Mouse (Mus musculus): ENCODE results near the gene Cdhr3. TPM values are rescaled to one million over a fixed set of nuclear protein-coding genes. Genes with fewer than 3 reads are reported as not detected.
A peak's percentile ranks its signal among the peaks of the same experiment; 100 is the strongest.
"Not testable (repeated sequence)": the region's sequence is repeated elsewhere in the genome, so short reads cannot be mapped to it uniquely, and the experiment has no call there.

Cdhr3 gene
- polyA plus RNA-seq, 1 experiment from 2014 or later: 0.25 TPM

DNA sequence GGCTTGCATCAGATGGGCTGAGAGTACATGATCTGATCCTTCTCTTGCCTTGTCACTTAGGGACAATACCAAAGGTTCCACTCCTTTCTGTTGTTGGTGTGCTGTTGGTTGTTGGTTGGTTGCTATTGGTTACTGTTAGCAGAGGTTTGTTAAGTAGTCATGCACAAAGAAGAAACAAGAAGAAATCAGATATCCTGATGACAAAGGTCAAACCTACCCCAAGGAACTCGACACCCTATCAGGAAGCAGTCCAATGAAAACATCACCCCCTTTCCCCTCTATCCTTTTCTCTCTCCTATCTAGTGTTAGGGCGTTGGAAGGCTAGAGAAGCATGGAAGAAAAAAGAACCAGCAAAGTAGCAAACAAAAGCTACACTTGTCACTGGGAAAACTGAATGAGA is 23.7 kb downstream of the Cdhr3 start:
- H3K4me1 ChIP-seq (replicated peaks): peaks cover 24% of the 10 kb centered on the region
- H3K9me3 ChIP-seq: no peaks in the 10 kb centered on the region
- no peak overlapping the region for H3K9ac ChIP-seq
- no peaks in the 10 kb centered on the region for H3K27me3 ChIP-seq
- no peaks in the 10 kb centered on the region for H3K36me3 ChIP-seq
- no peak overlapping the region for H3K27ac ChIP-seq
- 76% methylated on average over 2 of the region's 2 CpGs for WGBS
- no peak for ATAC-seq (ENCODE audit: low FRiP score)
- H3K4me2 ChIP-seq: no peak overlapping the region
- H3K4me3 ChIP-seq: no peak overlapping the region

DNA sequence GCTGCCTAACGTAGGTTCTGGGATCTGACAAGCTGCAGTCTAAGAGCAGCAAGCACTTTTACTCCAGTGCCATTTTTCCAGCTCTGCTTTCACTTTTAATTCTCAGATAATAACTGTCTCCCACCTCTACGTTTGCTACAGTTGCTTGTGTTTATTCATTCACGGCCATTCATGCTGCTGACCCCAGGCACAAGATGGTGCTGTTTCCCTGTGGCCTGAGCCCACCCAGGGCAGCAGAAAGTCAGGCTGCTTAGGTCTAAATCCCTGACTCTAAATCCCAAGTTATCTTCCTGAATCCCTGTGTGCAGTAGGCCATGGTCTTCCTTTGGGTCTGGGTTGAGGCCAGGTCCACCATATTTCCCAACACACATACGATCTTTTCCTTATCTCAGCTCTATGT is 26.3 kb downstream of the Cdhr3 start:
- no peaks in the 10 kb centered on the region for H3K27me3 ChIP-seq
- H3K27ac ChIP-seq: no peak overlapping the region
- 55% methylated on average over 4 of the region's 4 CpGs for WGBS
- H3K36me3 ChIP-seq: no peaks in the 10 kb centered on the region
- H3K9ac ChIP-seq: no peak overlapping the region
- no peak overlapping the region for H3K4me3 ChIP-seq
- peaks cover 19% of the 10 kb centered on the region for H3K4me1 ChIP-seq (replicated peaks)
- no peak for ATAC-seq (ENCODE audit: low FRiP score)
- H3K4me2 ChIP-seq: no peak overlapping the region
- no peaks in the 10 kb centered on the region for H3K9me3 ChIP-seq

DNA sequence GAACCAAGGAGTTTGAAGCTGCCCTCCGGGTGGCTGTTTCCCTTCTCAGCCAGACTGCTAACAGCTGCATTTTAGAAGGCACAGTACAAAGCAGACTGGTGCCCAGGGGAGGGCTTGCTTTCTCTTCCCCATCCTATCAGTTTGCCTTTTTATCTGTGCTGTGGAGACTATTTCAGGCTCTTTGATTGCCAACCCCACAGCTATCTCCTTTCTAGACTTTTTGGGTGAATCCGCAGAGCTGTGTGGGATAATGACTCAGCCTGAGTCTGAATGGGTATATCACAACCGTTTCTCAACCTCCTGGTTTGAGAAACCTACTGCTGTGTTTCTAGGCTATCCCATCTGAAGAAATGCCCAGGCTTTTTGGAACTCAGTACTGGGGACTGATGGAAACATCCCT is 27.5 kb downstream of the Cdhr3 start:
- no peak overlapping the region for H3K27ac ChIP-seq
- H3K27me3 ChIP-seq: no peaks in the 10 kb centered on the region
- 75% methylated on average over 3 of the region's 3 CpGs for WGBS
- ATAC-seq (ENCODE audit: low FRiP score): no peak
- no peak overlapping the region for H3K4me3 ChIP-seq
- H3K9me3 ChIP-seq: no peaks in the 10 kb centered on the region
- no peak overlapping the region for H3K9ac ChIP-seq
- H3K4me1 ChIP-seq (replicated peaks): peaks cover 20% of the 10 kb centered on the region
- H3K4me2 ChIP-seq: no peak overlapping the region
- no peaks in the 10 kb centered on the region for H3K36me3 ChIP-seq

DNA sequence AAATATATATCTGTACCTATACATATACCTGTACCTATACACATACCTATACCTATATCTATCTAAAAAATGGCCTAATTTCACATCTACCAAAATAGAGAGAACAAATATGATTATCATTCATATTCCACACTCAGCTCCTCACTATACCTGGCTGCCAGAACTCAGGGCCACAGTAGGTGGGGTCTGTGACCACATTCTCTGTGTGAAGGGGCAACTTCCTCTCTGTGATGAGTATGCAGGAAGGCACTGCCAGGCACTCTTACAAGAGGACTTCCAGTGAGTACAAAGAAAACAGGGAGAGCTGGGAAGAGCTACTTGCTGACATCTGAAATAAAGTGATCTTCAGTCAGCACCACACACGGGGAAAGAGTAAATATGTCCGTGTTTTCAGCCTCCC is 28.4 kb downstream of the Cdhr3 start:
- Histone ChIP-seq H3K36me3 (no peaks in the 10 kb centered on the region), H3K27ac (no peak overlapping the region), H3K4me2 (no peak overlapping the region), H3K4me3 (no peak overlapping the region), H3K4me1 (replicated peaks) (peaks cover 20% of the 10 kb centered on the region), H3K9ac (peak overlapping the region; percentile 19; the same call in 1 of the 2 replicates), H3K9me3 (no peaks in the 10 kb centered on the region), H3K27me3 (no peaks in the 10 kb centered on the region)
- ATAC-seq (ENCODE audit: low FRiP score): no peak
- WGBS: 64% methylated on average over 2 of the region's 2 CpGs

DNA sequence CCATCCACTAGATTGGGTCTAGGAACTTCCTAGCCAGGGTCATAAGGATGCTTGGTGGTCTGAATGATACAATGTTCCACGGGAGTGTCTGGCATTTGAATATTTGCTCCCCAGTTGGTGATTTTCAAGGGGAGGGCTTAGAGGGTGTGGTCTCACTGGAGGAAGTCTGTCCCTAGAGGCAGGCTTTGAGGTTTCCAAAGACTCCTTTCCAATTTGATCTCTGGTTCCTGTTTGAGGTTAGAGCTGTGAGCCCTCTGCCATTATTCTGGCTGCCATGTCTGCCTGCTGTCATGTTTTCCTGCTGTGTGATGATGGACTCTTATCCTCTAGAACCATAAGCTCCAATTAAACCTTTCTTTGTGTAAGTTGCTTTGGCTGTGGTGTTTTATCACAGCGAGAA is 29.4 kb downstream of the Cdhr3 start:
- Histone ChIP-seq H3K4me2 (no peak overlapping the region), H3K27me3 (no peaks in the 10 kb centered on the region)
- 82% methylated on average over 2 of the region's 2 CpGs for WGBS

DNA sequence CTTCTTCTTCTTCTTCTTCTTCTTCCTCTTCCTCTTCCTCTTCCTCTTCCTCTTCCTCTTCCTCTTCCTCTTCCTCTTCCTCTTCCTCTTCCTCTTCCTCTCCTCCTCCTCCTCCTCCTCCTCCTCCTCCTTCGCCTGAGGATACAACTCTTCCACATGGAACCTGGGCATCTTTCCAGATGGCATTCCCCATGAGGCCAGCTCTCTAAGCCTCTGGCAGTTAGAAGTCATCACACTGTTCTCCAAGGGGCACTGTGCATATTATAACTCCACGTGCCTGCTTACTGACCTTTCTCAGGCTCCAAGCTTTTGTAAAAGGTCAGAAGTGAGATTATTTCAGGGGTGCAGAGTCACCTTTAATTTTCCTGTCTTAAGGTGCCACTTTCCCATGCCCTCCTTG is 30.3 kb downstream of the Cdhr3 start:
- 59% methylated on average over 2 of the region's 2 CpGs for WGBS
- H3K9me3 ChIP-seq, H3K4me3 ChIP-seq: not testable (repeated sequence)

More for the DNA sequence above, 29.4 kb downstream of the Cdhr3 start:
- Histone ChIP-seq H3K36me3 (no peaks in the 10 kb centered on the region), H3K4me3 (no peak overlapping the region), H3K9ac (no peak overlapping the region), H3K27ac (no peak overlapping the region), H3K9me3 (no peaks in the 10 kb centered on the region; the same call in 1 of the 2 replicates), H3K4me1 (replicated peaks) (peaks cover 21% of the 10 kb centered on the region)
- ATAC-seq (ENCODE audit: low FRiP score): no peak

DNA sequence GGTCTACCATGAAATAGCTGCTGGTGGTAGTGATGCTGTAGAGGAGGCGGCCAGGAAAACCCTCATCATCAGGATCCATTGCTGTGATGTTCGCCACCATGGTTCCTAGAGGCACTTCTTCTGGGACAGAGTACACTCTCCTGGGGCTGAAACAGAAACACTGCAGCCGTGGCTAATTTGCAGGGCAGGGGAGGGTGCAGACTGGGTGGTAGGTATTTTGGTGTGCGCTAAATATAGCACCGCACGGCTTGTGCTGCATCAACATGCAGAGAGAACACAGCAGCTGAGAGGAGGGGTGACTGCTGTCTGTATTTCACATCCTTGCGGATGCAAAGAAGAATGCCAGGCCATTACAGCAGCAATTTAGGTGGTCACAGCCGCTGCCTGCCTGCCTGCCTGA is 31.0 kb downstream of the Cdhr3 start:
- peak overlapping the region; percentile 15; the same call in 1 of the 2 replicates for H3K4me2 ChIP-seq
- H3K9me3 ChIP-seq: no peaks in the 10 kb centered on the region; the same call in 1 of the 2 replicates
- H3K9ac ChIP-seq: peak overlapping the region; percentile 43; the same call in 1 of the 2 replicates
- peak overlapping the region; percentile 66 for H3K27ac ChIP-seq
- H3K4me1 ChIP-seq (replicated peaks): peaks cover 37% of the 10 kb centered on the region
- no peaks in the 10 kb centered on the region for H3K36me3 ChIP-seq
- WGBS: 26% methylated on average over 8 of the region's 8 CpGs
- no peaks in the 10 kb centered on the region for H3K27me3 ChIP-seq
- ATAC-seq (ENCODE audit: low FRiP score): peak; percentile 44; the same call in 1 of the 2 replicates
- no peak overlapping the region for H3K4me3 ChIP-seq

More for the DNA sequence above, 30.3 kb downstream of the Cdhr3 start:
- H3K36me3 ChIP-seq; H3K4me2 ChIP-seq; H3K27me3 ChIP-seq; H3K9ac ChIP-seq; H3K27ac ChIP-seq; ATAC-seq (ENCODE audit: low FRiP score): not testable (repeated sequence)
- peaks cover 30% of the 10 kb centered on the region for H3K4me1 ChIP-seq (replicated peaks)

DNA sequence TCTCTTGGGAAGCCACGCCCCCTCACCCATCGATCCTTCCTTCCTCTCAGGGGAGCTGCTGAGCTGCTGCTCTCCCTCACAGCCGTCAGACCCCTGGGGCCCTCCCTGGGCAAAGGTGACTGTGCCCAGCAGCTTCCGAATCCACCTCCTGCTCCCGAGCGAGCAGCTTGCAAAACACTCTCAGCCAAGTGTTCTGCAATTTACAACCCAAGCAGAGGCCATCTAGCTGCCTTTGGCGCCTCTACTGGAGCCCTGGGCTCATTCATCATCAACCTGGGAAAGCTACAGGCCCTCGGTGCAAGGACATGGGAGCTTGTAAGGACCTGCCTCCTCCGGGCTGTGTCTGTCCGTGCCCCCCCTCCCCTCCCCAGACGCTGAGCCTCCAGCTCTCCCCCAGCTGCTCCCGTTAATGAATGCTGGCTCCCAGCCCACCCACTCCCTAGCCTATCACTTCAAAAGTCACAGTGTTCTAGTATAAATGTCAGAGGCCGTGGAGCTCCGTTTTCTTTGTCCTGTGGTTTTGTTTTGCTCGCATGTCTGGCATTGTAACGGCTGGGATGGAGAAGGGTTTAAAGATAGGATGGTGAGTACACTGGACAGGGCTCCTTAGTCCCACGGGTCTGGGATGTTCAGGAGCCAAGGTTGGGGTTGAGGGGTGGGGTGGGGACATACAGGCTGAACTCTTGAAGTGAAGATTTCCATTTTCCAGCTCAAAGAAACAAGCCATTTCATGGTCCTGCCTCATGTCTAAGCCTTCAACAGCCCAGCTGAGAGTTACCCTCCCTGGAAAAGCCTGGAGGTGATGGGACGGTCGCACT is 35.2 kb downstream of the Cdhr3 start:
- Histone ChIP-seq H3K4me3 (0 out of 2 replicates have a peak overlapping the region, but pooled peaks have one; percentile 8), H3K4me1 (replicated peaks) (peaks cover 40% of the 10 kb centered on the region), H3K27me3 (peaks cover 2% of the 10 kb centered on the region; the same call in 1 of the 2 replicates), H3K36me3 (no peaks in the 10 kb centered on the region), H3K9me3 (no peaks in the 10 kb centered on the region; the same call in 1 of the 2 replicates), H3K9ac (peak overlapping the region; percentile 51), H3K4me2 (peak overlapping the region; percentile 44), H3K27ac (peak overlapping the region; percentile 79)
- peak; percentile 85 for ATAC-seq (ENCODE audit: low FRiP score)
- 8% methylated on average over 19 of the region's 19 CpGs for WGBS

DNA sequence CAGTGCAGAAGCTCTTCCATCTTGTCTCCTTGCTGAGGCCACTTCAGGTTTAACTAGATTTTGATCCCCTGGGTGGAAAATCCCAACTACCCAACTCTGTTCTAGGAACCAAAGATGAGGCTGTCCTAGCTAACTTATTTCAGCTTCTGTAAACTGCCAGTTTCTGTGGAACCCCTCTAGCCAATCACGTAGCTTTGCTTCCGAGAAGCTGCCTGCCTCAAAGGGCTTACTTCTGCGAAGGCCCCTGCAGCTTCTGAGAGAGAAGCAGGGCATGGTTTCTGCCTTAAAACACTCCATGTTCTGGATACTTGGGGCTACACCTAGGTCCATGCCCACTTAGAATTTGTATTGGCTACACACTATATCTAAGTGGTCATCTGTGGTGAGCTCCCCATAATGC is 36.1 kb downstream of the Cdhr3 start:
- Histone ChIP-seq H3K4me2 (no peak overlapping the region), H3K4me1 (replicated peaks) (peaks cover 34% of the 10 kb centered on the region), H3K27me3 (peaks cover 2% of the 10 kb centered on the region; the same call in 1 of the 2 replicates), H3K4me3 (no peak overlapping the region), H3K27ac (peak overlapping the region; percentile 79), H3K9me3 (no peaks in the 10 kb centered on the region; the same call in 1 of the 2 replicates), H3K9ac (no peak overlapping the region), H3K36me3 (no peaks in the 10 kb centered on the region)
- 54% methylated on average over 3 of the region's 3 CpGs for WGBS
- ATAC-seq (ENCODE audit: low FRiP score): no peak

DNA sequence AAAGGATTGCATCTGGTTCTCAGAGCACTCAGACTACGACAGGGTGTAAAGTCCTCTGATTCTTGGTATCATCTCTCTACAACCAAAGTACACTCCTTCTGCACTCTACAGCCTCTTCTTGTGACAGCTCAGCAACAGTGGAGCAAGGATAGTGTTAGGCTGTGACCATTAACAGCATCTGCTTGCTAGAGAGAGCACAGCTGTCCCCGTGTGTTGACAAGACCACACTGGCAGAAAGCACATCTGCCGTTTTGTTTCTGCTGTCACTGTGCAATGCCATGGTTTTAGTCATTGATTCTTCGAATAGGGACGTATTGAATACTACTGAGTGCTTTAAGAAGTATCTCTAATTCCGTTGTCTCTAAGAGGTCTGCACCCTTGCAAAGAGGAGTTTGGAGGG is 36.6 kb downstream of the Cdhr3 start:
- no peaks in the 10 kb centered on the region for H3K36me3 ChIP-seq
- H3K27ac ChIP-seq: no peak overlapping the region
- H3K27me3 ChIP-seq: peaks cover 2% of the 10 kb centered on the region; the same call in 1 of the 2 replicates
- 71% methylated on average over 6 of the region's 6 CpGs for WGBS
- H3K4me3 ChIP-seq: no peak overlapping the region
- H3K4me1 ChIP-seq (replicated peaks): peaks cover 29% of the 10 kb centered on the region
- H3K9me3 ChIP-seq: no peaks in the 10 kb centered on the region; the same call in 1 of the 2 replicates
- no peak overlapping the region for H3K4me2 ChIP-seq
- no peak overlapping the region for H3K9ac ChIP-seq
- no peak for ATAC-seq (ENCODE audit: low FRiP score)

DNA sequence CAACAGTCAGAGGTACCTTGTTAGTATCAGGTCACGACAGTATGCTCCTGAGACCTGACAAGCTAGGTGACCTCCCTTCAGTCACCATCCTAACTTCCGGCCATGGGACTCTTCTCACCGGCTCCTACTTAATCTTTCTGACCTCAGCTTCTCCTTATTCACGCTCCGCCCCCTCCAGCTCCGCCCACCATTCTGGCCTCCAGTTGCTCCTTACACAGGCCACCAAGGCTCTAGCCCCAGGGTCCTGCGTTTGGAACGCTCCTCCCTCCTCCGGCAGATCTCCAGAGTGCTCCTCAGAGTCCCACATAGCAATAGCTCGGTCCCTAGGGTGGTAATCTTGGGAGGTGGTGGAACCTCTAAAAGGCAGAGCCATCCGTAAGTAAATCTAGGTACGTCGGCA is 38.9 kb downstream of the Cdhr3 start:
- H3K4me1 ChIP-seq (replicated peaks): peaks cover 25% of the 10 kb centered on the region
- no peak overlapping the region for H3K4me2 ChIP-seq
- no peak overlapping the region for H3K9ac ChIP-seq
- H3K27me3 ChIP-seq: peaks cover 2% of the 10 kb centered on the region; the same call in 1 of the 2 replicates
- no peak overlapping the region for H3K27ac ChIP-seq
- no peak for ATAC-seq (ENCODE audit: low FRiP score)
- no peaks in the 10 kb centered on the region for H3K9me3 ChIP-seq
- no peak overlapping the region for H3K4me3 ChIP-seq
- H3K36me3 ChIP-seq: no peaks in the 10 kb centered on the region
- 74% methylated on average over 13 of the region's 13 CpGs for WGBS

DNA sequence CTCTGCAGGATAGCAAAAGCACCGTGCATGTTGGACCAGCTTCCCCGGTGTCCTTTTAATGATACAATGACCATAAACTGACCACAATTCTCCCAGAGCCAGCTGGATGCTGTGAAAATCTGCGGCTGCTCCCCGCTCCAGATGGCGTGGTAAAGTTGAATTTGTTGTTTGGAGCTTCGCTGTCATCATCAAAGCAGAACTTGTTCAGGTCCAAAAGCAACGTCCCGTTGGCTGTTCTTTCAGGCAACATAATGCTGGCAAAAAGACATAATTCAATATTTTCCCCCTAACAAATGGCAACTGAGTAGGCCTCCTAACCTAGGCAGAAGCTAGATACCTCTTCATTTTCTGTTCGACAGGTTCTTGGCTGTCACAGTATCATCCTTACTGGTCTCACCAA is 39.4 kb downstream of the Cdhr3 start:
- H3K36me3 ChIP-seq: no peaks in the 10 kb centered on the region
- WGBS: 77% methylated on average over 9 of the region's 9 CpGs
- no peaks in the 10 kb centered on the region for H3K9me3 ChIP-seq
- peaks cover 24% of the 10 kb centered on the region for H3K4me1 ChIP-seq (replicated peaks)
- no peak overlapping the region for H3K4me2 ChIP-seq
- peaks cover 2% of the 10 kb centered on the region; the same call in 1 of the 2 replicates for H3K27me3 ChIP-seq
- no peak overlapping the region for H3K27ac ChIP-seq
- no peak overlapping the region for H3K4me3 ChIP-seq
- H3K9ac ChIP-seq: no peak overlapping the region
- no peak for ATAC-seq (ENCODE audit: low FRiP score)

DNA sequence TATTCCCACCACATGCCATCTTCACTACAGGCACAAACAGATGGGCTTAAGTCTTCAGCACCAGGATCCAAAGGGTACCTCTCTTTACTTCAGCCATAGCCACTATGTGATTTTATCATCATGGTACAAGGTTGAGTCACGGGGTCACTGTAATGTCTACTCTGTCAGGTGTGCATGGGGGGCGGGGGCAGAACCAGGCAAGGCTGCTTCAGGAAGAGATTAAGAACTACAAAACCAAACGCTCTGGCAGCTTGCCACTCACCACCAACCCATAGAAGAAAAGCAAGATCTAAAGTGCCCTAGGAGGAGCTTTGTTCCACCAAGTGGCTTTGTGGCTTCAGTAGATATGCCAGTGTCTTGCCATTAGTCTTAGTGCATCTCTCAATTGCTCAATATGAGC is 44.3 kb downstream of the Cdhr3 start:
- 86% methylated on average over 3 of the region's 3 CpGs for WGBS

More for the DNA sequence above, 44.3 kb downstream of the Cdhr3 start:
- no peak for ATAC-seq (ENCODE audit: low FRiP score)
- no peak overlapping the region for H3K27ac ChIP-seq
- no peak overlapping the region for H3K9ac ChIP-seq
- H3K4me2 ChIP-seq: no peak overlapping the region
- no peaks in the 10 kb centered on the region for H3K9me3 ChIP-seq
- no peaks in the 10 kb centered on the region for H3K36me3 ChIP-seq
- H3K27me3 ChIP-seq: no peaks in the 10 kb centered on the region
- no peak overlapping the region for H3K4me3 ChIP-seq
- peaks cover 23% of the 10 kb centered on the region for H3K4me1 ChIP-seq (replicated peaks)
